Mouse (Mus musculus): ENCODE measurements around the gene Pygb.

Pygb gene

DNA sequence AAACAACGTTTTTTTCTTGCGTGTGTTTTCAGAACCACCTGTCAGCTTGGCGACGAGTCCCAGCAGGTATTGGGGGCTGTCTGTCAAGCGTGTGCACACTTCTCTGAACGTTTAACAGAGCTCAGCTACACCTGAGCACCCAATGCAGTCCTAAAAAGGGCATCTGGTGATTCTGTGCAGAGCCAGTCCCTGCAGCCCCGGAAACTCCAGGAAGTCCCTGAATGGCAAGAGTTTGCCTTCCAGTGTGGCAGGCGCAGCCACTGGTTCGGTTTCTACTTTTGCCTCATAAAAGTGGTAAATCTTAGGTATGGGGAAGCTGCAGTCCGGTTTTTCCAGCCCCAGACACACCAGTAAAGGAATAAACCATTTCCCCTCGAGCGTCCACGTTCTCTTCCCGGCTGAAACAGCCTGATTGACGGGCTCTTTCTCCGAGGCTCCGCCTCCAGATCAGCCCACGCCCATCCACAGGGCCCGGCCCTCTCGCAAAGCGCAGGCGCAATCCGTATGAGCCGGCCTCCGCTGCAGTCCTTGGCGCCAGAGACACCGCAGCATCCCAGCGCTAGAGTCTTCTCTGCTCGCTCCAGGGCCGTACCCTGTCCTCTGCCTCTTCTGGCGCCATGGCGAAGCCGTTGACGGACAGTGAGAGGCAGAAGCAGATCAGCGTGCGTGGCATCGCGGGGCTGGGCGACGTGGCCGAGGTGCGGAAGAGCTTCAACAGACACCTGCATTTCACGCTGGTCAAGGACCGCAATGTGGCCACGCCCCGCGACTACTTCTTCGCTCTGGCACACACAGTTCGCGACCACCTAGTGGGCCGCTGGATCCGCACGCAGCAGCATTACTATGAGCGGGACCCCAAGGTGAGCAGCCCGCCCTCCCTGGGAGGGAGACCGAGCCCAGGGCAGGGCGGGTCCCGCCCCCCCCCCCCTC lies at the start of gene Pygb:
Gene Pygb (plus strand): TSS at position 485 of the 930 bp plus-strand sequence.
- in situ Hi-C loops (cut with MseI, MboI): no loop called here

DNA sequence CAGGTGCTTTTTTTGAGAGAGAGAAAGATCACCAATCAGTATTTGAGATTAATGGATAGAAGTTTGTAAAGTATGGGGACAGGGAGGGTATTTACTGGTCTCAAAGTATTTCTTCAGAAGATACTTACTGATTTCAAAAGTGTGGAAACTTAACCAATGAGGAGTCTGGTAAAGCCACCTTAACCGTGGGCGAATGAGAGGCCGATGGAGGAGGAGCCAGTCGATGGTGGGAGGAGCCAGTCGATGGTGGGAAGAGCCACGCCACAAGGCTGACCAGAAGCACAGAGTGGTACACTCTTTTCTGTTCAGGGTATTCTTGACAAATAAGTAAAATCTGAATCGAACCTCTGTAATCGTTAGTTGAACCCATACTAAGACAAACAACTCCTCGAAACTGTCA lies 48.7 kb upstream of the Pygb start:
- in situ Hi-C loops (cut with MseI, MboI): no loop called here

DNA sequence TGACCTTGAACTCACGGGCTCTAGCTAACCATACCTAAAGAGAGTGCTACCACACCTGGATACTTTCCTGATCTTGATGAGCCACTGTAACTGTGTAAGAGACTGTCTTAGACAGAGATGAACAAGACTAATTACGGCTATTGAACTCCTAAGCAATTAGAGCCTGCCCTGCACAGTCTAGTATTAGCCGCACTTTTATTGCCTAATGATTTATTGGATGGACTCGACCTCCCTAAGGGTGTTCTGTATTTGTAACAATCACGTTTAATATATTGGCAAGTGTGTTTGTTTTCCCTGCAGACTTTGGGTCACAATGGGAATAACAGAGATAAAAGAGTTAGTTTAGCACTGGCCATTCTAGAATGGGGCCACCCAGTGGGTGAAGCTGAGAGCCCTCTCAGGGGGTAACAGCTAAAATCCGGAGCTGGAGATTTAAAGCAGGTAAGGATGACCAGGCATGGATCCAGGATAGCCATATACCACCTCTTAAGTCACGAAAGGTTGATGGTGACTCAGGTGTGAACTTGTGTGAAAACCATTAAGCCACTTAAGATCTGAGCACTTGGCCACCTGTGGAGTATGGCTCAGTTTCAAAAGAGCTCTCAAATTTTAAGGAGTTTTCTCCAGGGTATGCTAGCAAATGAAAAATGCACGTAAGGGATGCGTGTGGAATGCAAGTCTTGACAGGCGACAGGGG lies 46.2 kb upstream of the Pygb start:
- in situ Hi-C loops (cut with MseI, MboI): loop anchor here (5.0 to 10.0 kb wide), 3 partner anchors 58 to 135 kb away; partner anchors contain the start of gene Apmap (in 1 of the 2)

DNA sequence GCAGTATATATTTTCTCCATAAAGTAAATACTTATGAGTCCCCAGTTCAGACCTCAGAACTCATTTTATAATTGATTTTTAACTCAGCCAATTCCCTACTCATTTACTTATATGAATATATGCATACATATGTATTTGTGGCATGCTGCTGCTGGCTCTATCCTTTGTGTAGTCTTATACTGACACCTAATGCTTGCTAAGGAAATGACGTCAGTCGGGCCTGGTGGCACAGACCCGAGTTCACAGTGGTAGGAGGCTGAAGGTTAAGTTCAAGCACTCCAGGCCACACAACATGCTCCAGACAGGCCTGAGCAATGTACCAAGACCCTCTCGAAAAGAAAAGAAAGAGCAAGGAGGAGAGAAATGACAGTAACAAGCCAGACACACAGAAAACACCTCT lies 45.1 kb upstream of the Pygb start:
- in situ Hi-C loops (cut with MseI, MboI): loop anchor here (5.0 to 10.0 kb wide), 3 partner anchors 59 to 137 kb away; partner anchors contain the start of gene Apmap (in 1 of the 2)

DNA sequence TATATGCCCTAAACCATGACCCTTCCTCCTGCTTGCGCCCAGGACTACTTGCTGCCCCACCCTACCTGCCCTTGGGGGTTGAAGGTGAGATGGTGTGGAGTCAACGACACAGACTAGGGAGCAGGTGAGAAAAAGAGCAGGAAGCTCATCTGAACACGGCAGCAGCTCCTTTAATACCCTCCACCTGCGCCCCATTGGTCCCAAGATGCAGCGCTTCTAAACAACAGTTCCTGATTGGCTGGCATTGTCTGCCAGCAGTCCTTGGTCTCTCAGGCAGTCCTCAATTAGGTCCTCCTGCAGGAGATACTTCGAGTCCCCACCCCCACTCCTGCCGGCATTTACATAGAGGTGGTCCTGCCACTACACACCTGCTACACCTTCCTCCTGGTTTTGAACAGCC lies 41.5 kb upstream of the Pygb start:
- in situ Hi-C loops (cut with MseI, MboI): loop anchor here (5.0 to 10.0 kb wide), 2 partner anchors 63 to 140 kb away; partner anchors contain the start of gene Apmap (in 1 of the 2)

DNA sequence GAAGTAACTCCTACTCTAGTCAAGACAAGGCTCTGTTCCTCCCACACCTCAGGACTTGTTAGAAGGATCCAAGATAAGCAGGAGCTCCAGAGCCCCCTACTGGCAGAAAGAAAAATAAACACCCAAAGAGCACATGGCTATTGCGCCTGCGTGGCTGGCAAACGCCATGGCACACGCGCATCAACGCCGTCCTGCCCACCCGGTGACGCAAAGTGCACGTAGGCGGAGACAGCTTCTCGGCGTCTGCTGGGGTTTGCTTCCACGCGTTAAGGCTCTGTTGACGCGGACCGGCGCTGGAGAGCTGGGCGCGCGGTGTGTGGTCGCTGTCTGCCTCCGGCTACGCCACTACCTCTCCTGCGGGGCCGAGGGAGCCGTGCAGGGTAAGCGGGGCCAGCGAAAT lies 37.7 kb upstream of the Pygb start, which contains the start of gene Entpd6:
Gene Entpd6 (plus strand): TSS at position 189 of the 400 bp plus-strand sequence.
- in situ Hi-C loops (cut with MseI, MboI): loop anchor here (5.0 to 10.0 kb wide), 2 partner anchors 67 to 144 kb away; partner anchors contain the start of gene Apmap (in 1 of the 2)

DNA sequence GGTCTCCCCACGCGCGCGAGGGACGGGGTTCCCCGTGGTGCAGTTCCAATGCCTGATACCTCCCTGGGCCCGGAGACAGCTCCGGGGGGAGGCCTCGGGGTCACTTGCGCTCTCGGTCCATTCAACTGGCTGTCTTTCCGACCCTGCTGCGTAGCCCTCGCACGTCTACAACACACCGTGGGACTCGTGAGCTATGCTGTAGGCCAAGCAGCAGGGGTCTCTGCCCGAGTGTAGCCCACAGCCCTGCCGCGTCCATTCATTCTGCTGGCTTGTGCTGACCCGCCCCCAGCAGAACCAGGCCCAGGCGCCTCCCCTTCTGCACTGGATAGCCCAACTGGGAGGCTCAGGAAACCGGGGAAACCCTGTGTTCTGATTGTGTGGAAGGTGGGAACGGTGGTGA lies 37.3 kb upstream of the Pygb start:
- in situ Hi-C loops (cut with MseI, MboI): loop anchor here (5.0 to 10.0 kb wide), 2 partner anchors 67 to 144 kb away; partner anchors contain the start of gene Apmap (in 1 of the 2)

DNA sequence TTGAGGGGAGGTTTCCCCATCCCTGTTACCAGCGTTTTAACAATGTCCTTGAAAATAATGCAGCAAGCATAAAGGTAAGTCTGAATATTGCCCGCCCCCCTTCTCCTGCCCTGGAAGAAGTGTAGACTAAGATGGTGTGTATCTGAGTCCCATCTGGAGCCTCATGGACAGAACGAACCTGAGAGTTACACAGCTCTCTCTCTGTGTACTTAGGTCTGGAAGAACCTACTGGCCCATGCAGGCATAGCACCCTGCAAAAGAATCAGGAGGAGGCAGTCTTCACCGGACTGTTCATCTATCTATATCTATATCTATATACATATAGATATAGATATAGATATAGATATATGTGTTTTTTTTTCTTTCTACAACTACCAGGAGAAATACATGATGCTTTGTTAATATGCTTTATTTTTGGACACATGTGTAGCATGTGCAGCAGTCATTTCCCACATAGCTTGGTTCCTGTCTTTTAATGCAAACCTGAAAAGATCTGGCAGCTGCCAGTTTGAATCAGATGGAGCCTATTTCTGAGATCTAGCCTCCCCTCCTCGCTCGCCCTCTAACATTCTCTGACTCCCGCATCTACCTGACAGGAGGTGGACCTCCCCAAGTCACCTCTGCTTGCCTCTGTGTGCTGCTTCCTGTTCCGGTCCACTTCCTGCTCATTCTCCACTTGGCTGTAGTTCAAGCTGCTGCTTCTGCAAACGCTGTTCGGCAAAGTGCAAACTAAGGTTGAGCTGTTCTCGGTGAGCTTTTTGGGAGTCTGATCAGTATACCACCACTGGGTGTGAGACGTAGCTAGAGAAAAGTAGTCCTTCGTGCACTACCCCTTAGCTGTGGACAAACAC lies 36.2 kb upstream of the Pygb start:
- in situ Hi-C loops (cut with MseI, MboI): no loop called here

DNA sequence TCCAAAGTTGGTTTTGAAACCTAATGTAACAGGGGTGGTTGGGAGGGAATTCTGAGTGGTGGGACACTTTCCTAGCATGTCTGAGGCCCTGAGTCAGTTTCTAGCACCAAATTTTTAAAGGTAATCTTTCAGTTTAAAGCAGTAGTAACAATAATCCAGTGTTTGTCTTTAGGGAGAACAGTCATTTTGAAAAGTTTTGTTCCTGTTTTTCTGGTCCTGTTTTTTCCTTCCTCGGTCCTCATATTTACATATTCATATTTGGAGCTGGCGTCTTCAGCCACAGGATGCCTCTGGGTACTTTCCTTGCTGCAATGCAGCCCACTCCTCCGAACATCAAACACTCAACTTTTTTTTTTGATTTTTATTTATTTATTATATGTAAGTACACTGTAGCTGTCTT lies 31.5 kb upstream of the Pygb start:
- in situ Hi-C loops (cut with MseI, MboI): no loop called here

DNA sequence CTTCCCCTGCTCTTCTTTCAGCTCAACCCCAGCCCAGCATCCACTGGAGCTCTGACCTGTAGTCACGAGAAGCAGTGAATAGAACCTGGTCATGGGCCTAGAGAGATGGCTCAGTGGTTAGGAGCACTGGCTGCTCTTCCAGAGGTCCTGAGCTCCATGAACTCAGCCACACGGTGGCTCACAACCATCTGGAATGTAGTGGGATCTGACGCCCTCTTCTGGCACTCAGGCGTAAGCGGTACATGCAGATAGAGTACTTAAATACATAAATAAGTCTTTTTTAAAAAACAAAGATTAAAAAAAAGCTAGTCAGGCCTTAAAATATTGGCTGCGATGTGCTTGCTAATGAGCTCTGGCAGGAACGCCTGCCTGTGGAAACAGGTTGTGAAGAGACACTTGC lies 25.1 kb upstream of the Pygb start:
- in situ Hi-C loops (cut with MseI, MboI): no loop called here

DNA sequence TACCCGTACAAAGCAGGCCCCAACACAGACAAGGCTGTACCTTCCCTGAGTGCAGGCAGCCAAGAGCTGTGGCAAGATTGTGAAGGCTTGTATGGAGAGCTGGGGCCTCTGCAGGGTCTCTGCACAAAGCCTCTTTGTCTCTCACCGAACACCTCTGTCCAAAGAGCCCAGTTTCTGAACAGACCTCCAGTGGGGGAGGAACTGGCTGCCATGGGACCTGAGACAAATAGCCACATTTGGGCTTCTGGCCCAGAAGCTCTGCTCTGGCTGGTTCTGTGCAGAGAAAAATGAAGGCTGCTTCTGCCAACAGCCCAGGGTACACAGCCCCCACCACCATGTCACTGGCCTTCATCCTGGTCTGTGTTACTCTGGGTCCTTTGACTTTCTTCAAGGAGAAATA lies 20.9 kb upstream of the Pygb start:
- in situ Hi-C loops (cut with MseI, MboI): no loop called here

DNA sequence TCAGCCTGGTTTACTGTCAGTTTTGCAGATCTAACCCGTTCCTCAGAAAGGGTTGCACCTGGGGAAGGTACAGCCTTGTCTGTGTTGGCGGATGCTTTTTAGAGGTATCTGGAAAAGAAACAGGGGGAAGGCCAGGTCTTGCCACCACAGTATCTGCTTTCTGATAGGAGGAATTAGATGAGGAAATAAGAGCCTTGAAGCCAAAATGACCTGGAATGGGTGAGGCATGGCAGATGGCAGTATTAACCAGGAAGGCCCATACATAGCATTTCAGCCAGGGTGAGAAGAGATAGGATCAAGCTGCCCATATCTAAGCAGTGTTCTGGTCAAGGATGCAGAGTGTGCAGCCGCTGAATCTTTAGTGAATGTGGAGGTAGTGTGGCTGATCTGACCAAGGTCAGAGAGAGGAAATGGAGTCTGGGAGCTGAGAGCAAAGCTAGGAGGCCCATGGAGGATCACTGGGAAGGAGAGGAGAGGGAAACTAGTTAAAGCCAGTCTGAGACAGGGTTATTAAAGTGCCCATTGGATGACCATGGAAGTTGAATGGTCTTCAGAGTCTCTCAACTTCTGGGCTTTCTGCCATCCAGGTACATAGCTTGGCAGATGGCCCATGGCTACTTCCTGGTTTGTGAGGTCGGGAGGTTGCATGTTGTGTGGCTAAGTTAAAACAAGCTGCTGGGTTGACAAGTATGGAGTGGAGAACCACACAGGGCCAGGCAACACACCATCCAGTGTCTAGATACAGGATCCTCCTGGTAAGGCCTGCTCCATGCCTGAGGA lies 20.3 kb upstream of the Pygb start:
- in situ Hi-C loops (cut with MseI, MboI): no loop called here

DNA sequence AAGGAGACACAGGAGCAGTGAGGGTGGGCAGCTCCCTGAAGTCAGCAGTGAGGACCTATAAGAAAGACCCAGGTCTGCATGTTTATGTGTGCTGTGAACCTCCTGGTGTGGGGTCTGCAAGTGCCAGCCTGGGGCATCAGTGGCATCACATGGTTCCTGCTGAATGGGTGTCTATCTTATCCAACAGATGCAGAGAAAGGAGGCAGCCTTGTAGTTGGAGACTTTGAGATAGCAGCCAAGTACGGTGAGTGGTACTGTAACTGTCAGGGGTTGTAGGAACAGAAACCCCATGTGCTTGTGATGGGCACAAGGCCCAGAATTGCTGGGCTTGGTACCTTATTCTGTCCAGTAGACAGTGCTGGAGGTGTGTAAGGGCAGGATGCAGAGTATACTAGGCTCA lies 17.9 kb upstream of the Pygb start:
- in situ Hi-C loops (cut with MseI, MboI): no loop called here

DNA sequence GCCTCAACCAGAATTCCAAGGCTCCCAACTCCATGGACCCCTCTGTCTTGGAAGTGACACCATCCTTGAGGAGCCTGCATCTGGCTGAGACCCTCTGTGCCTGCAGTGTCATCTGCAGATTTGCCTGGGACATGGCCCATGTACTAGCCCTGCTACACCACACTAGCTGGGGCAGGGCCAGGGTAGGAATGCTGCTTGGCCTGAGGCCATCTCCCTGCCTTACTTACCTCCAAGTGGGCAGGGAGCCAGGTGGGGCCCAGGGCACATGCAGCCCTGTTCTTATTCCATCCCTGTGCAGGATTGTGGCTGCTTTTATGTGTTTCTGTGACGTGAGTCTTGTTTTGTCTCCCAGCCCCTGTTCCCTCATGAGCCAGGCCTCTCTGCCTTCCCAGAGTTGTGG lies 15.8 kb upstream of the Pygb start:
- in situ Hi-C loops (cut with MseI, MboI): no loop called here

DNA sequence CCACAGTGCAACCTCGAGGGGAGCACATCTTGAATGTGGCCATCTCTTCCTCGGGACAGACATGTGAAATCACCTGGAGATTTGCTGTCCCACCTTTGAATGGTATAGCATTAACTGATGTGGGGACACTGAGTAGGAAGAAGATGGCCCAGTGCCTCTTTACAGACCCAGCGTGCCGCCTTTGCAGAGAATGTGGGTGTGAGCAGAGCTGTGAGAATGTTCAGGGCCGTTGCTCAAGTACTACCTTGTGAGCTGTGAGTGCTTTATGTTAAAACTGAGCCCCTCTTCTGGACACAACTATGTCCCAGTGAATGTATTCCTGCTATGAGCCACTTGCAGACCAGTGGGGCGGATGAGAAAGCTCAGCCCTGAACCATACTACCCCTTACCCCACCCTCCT lies 15.4 kb upstream of the Pygb start:
- in situ Hi-C loops (cut with MseI, MboI): no loop called here

DNA sequence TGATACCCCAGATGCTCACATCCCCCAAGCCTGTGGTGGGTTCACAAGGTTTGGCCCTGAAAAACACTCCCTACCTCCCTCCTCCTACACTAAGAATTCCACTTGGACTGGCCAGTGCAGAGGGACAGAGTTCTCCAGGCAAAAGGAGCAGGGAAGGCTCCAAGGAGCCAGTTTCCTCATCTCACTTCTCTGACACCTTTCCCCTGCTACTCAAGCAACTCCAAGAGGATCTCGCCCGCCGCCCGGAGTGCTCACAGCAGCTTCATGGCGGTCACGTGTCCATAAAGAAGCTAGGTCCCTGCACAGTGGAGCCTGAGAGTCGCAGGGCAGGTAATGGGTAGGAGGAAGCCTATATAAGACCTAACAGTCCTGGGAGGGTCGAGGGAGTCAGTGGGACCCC lies 14.5 kb upstream of the Pygb start:
- in situ Hi-C loops (cut with MseI, MboI): no loop called here

DNA sequence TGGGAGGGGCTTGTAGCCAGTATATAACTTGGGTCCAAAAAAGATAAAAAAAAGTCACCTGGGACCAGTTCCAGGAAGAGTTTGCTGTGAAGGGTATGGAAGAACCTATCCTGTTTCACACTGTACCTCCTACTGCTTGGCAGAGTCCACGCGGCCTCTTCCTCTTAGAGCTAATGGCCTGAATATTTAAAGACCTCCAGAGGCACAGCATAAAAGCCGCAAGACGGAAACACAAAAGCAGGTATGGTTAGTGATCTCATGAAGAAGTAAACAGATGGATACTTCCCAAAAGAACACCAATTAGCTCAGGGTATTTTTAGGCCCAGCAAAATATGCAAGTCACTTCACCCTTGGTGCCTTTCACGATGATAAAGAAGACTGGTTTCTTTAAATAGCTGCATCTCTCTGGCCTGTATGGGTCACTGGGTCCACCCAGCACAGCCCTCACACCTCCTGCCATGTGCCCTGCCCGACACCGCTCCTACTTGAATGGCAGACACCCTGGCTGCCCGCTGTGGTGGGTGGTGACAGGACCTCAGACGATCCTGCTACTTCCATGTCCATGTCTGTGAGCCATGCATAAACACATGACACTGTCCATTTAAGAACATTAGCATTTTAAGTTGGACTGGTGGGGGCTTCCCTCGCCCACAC lies 13.9 kb upstream of the Pygb start:
- in situ Hi-C loops (cut with MseI, MboI): no loop called here

DNA sequence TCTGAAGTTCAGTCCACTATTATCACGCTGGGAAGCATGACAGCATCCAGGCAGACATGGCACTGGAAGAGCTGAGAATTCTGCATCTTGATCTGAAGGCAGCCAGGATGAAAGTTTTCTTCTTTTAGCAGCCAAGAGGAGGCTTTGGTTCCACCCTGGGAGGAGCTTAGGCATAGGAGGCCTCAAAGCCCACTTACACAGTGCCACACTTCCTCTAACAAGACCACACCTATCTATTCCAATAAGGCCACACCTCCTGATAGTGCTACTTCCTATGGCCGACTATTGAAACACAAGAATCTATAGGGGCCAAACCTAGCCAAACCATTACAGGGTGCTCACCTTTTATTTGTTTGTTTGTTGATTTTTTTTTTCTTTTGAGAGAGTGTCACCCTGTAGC lies 3.7 kb upstream of the Pygb start:
- in situ Hi-C loops (cut with MseI, MboI): no loop called here

DNA sequence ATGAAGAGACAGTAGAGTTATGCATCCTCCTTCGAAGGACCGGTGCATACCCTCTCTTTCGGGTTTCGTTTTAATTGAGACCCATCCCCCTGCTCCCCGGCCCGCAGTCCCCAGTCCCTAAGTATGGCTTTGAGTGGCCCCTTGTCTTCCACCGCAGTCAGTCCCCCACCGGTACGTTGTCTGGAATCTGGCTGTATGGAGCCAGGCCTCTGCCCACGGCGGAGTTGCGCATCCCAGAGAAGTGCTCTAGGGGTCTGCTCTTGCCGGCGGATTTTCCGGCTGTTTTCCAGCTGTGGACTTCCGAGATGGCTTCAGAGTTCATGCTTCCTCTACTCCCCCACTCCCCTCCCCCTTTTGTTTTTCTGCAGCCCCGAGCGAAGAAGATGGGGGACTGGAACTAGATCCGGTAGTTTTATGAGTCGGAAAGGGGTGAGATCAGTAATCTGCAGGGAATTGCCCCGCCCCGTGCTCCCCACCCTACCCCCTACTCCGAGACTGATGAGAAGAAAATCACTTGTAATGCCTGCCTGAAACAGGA lies 768 bp downstream of the Pygb start:
- in situ Hi-C loops (cut with MseI, MboI): no loop called here

Data from mouse trophoblast stem cell (cell line).